Comparison of ENCODE assay signal across 9 mouse cellular contexts in the genomic region with DNA sequence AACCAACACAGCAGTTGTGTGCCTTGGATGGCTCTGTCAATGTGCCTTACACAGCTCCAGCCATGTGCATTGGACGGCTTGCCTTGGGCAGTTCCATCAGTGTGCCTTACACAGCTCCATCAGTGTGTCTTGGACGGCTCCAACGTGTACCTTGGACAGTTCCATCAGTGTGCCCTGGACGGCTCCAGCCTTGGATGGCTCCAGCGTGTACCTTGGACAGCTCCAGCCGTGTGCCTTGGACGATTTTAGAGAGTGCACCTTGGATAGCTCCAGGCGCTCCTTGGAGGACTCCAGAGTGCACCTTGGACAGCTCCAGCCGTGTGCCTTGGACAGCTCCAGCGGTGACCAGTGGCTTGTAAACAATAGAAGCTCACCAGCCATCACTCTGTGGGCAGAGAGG.
A peak's percentile ranks its signal among the peaks of the same experiment; 100 is the strongest.
DNase-seq lines count a peak whose midpoint lies in the region; ATAC-seq lines count a peak whose summit lies in the region.
"Had no signal": no experiment of that assay in that cellular context is flagged by ENCODE, and none has a peak within 500 bp of the region (broad histone marks: within the 10 kb centered on the region; RNA-seq: fewer than 3 reads in every experiment).

No protein-coding gene starts in this region.

- intact Hi-C loops in left cerebral cortex, postnatal 25 days (cut with DNase I), result no loop called here

- no peaks in the 10 kb centered on the region for H3K36me3 ChIP-seq in heart, embryonic 16.5 days (ENCODE audit: control insufficient read depth, insufficient read depth)
- H3K36me3 ChIP-seq in limb, embryonic 12.5 days, result no peaks in the 10 kb centered on the region
- H3K36me3 ChIP-seq: heart, embryonic 13.5 days had no signal

- no peak overlapping the region for H3K4me2 ChIP-seq in heart, embryonic 16.5 days (ENCODE audit: low read depth, low read length)
- no peak overlapping the region for H3K4me2 ChIP-seq in limb, embryonic 12.5 days
- H3K4me2 ChIP-seq: heart, embryonic 13.5 days had no signal

- ATAC-seq in heart, embryonic 16.5 days (replicated peaks; ENCODE audit: extremely low read depth, insufficient read depth, low FRiP score), result peak; percentile 65
- ATAC-seq in limb, embryonic 12.5 days (ENCODE audit: insufficient number of reproducible peaks, insufficient read depth, low FRiP score, low TSS enrichment, low read depth), result peak; percentile 90

- peak; percentile 38 for DNase-seq in gastrocnemius, postnatal 10 days
- no peak for DNase-seq in gastrocnemius, adult 18-20 months (ENCODE audit: low spot score)
- DNase-seq in adrenal gland, adult 2 months, result peak; percentile 31
- DNase-seq in ovary, postnatal 14 days (ENCODE audit: low spot score), result peak; percentile 66
- no peak for DNase-seq in left cerebral cortex, postnatal 25 days (ENCODE audit: low spot score in 2 of 2)
- DNase-seq in left cerebral cortex, adult 8-10 months (ENCODE audit: low spot score in 2 of 2), result no peak

- WGBS in heart, embryonic 16.5 days, result 13% methylated on average over 10 of the region's 10 CpGs
- 13% methylated on average over 10 of the region's 10 CpGs for WGBS in limb, embryonic 12.5 days

- no peaks in the 10 kb centered on the region for H3K27me3 ChIP-seq in heart, embryonic 16.5 days (ENCODE audit: control insufficient read depth, insufficient read depth, low read length)
- H3K27me3 ChIP-seq in limb, embryonic 12.5 days, result no peaks in the 10 kb centered on the region
- H3K27me3 ChIP-seq: heart, embryonic 13.5 days had no signal

- peaks cover 13% of the 10 kb centered on the region; the same call in 1 of the 2 replicates for H3K9me3 ChIP-seq in heart, embryonic 16.5 days (replicated peaks; ENCODE audit: control insufficient read depth, low read length)
- H3K9me3 ChIP-seq in limb, embryonic 12.5 days, result no peaks in the 10 kb centered on the region

- no peaks in the 10 kb centered on the region for H3K4me1 ChIP-seq in heart, embryonic 16.5 days (ENCODE audit: control insufficient read depth, insufficient read depth, low read length)
- no peaks in the 10 kb centered on the region for H3K4me1 ChIP-seq in limb, embryonic 12.5 days (replicated peaks)
- H3K4me1 ChIP-seq: heart, embryonic 13.5 days had no signal

- H3K9ac ChIP-seq in heart, embryonic 16.5 days (ENCODE audit: low read length), result no peak overlapping the region
- H3K9ac ChIP-seq in limb, embryonic 12.5 days (replicated peaks), result no peak overlapping the region
- H3K9ac ChIP-seq: heart, embryonic 13.5 days had no signal

- no peak overlapping the region for H3K4me3 ChIP-seq in heart, embryonic 16.5 days (ENCODE audit: low read length)
- H3K4me3 ChIP-seq in limb, embryonic 12.5 days (replicated peaks), result no peak overlapping the region
- H3K4me3 ChIP-seq: heart, embryonic 13.5 days had no signal

- H3K27ac ChIP-seq in heart, embryonic 16.5 days (ENCODE audit: low read length), result no peak overlapping the region
- H3K27ac ChIP-seq in limb, embryonic 12.5 days, result no peak overlapping the region
- H3K27ac ChIP-seq: heart, embryonic 13.5 days had no signal

Comparison
In these comparisons a context has a peak if more than half of its experiments do, and no peak if none do; other contexts are left out.
1. DNase-seq: peak in gastrocnemius, postnatal 10 days (single experiment), adrenal gland, adult 2 months (single experiment) and ovary, postnatal 14 days (single experiment); none in gastrocnemius, adult 18-20 months (single experiment), left cerebral cortex, postnatal 25 days (0 of 2) and left cerebral cortex, adult 8-10 months (0 of 2).